ENCODE assay signal across 12 mouse cellular contexts in genomic region chr9:42265309-42265708, GRCm38 (mm10). TPM values are rescaled to one million over a fixed set of nuclear protein-coding genes. Genes with fewer than 3 reads are reported as not detected.
A peak's percentile ranks its signal among the peaks of the same experiment; 100 is the strongest.
DNase-seq lines count a peak whose midpoint lies in the region; ATAC-seq lines count a peak whose summit lies in the region.
"Had no signal": no experiment of that assay in that cellular context is flagged by ENCODE, and none has a peak within 500 bp of the region (broad histone marks: within the 10 kb centered on the region; RNA-seq: fewer than 3 reads in every experiment).

No protein-coding gene starts in this region.

- 0 out of 2 replicates have a peak, but pooled peaks cover 6% of the 10 kb centered on the region for H3K36me3 ChIP-seq in midbrain, embryonic 13.5 days
- no peaks in the 10 kb centered on the region for H3K36me3 ChIP-seq in midbrain, embryonic 11.5 days (ENCODE audit: control insufficient read depth, insufficient read depth, low read length)
- H3K36me3 ChIP-seq in forebrain, embryonic 16.5 days (ENCODE audit: control insufficient read depth, insufficient read depth) = no peaks in the 10 kb centered on the region
- H3K36me3 ChIP-seq in neural tube, embryonic 13.5 days = 0 out of 2 replicates have a peak, but pooled peaks cover 5% of the 10 kb centered on the region

- peak; percentile 13 for DNase-seq in CD4-positive, CD25-positive, alpha-beta regulatory T cell, adult 2 months (ENCODE audit: low read depth, low spot score)
- DNase-seq in midbrain, embryonic 11.5 days (ENCODE audit: low spot score, missing footprints) = no peak
- no peak for DNase-seq in lung, postnatal 25 days (ENCODE audit: low spot score)
- DNase-seq in thymus, postnatal 10 days (ENCODE audit: low spot score in 2 of 2) = no peak
- DNase-seq: gastrocnemius, postnatal 10 days; kidney, adult 11 months; retina, postnatal 1 day had no signal

- peaks cover 39% of the 10 kb centered on the region for H3K4me1 ChIP-seq in midbrain, embryonic 13.5 days (replicated peaks)
- H3K4me1 ChIP-seq in midbrain, embryonic 11.5 days (ENCODE audit: control insufficient read depth, insufficient read depth, low read length) = peaks cover 8% of the 10 kb centered on the region; the same call in 1 of the 2 replicates
- peaks cover 27% of the 10 kb centered on the region for H3K4me1 ChIP-seq in forebrain, embryonic 16.5 days (replicated peaks; ENCODE audit: control insufficient read depth, insufficient read depth, low read length)
- peaks cover 40% of the 10 kb centered on the region for H3K4me1 ChIP-seq in neural tube, embryonic 13.5 days (replicated peaks)

- no peak overlapping the region for H3K27ac ChIP-seq in midbrain, embryonic 13.5 days
- no peak overlapping the region for H3K27ac ChIP-seq in midbrain, embryonic 11.5 days (ENCODE audit: low read depth, low read length)
- no peak overlapping the region for H3K27ac ChIP-seq in forebrain, embryonic 16.5 days (ENCODE audit: low read length)
- H3K27ac ChIP-seq in neural tube, embryonic 13.5 days (replicated peaks) = 0 out of 2 replicates have a peak overlapping the region, but pooled peaks have one; percentile 89
- H3K27ac ChIP-seq: heart, embryonic 15.5 days had no signal

- no peak overlapping the region for H3K9ac ChIP-seq in midbrain, embryonic 13.5 days (replicated peaks)
- no peak overlapping the region for H3K9ac ChIP-seq in midbrain, embryonic 11.5 days (ENCODE audit: low read length)
- no peak overlapping the region; the same call in 1 of the 2 replicates for H3K9ac ChIP-seq in forebrain, embryonic 16.5 days (replicated peaks; ENCODE audit: low read depth, low read length)
- no peak overlapping the region for H3K9ac ChIP-seq in neural tube, embryonic 13.5 days

- no peak overlapping the region for H3K4me3 ChIP-seq in midbrain, embryonic 13.5 days (replicated peaks)
- H3K4me3 ChIP-seq in midbrain, embryonic 11.5 days (ENCODE audit: low read depth, low read length) = no peak overlapping the region
- no peak overlapping the region for H3K4me3 ChIP-seq in forebrain, embryonic 16.5 days (replicated peaks; ENCODE audit: low read length)
- H3K4me3 ChIP-seq in neural tube, embryonic 13.5 days = no peak overlapping the region

- WGBS in midbrain, embryonic 13.5 days = 93% methylated on average over 4 of the region's 4 CpGs
- WGBS in midbrain, embryonic 11.5 days = 91% methylated on average over 4 of the region's 4 CpGs
- WGBS in forebrain, embryonic 16.5 days = 78% methylated on average over 4 of the region's 4 CpGs
- 87% methylated on average over 4 of the region's 4 CpGs for WGBS in neural tube, embryonic 13.5 days

- ATAC-seq in CD4-positive, CD25-positive, alpha-beta regulatory T cell, adult 4 months = no peak
- ATAC-seq in midbrain, embryonic 13.5 days = no peak
- ATAC-seq in midbrain, embryonic 11.5 days (ENCODE audit: low FRiP score) = no peak
- ATAC-seq in forebrain, embryonic 16.5 days = no peak
- ATAC-seq in neural tube, embryonic 13.5 days (ENCODE audit: low read depth) = no peak

- H3K9me3 ChIP-seq in midbrain, embryonic 13.5 days = no peaks in the 10 kb centered on the region
- no peaks in the 10 kb centered on the region for H3K9me3 ChIP-seq in midbrain, embryonic 11.5 days (ENCODE audit: control insufficient read depth, low read length)
- no peaks in the 10 kb centered on the region for H3K9me3 ChIP-seq in forebrain, embryonic 16.5 days (ENCODE audit: control insufficient read depth, low read length)
- no peaks in the 10 kb centered on the region for H3K9me3 ChIP-seq in neural tube, embryonic 13.5 days
- H3K9me3 ChIP-seq: heart, embryonic 15.5 days had no signal

- peak overlapping the region; percentile 64 for H3K4me2 ChIP-seq in midbrain, embryonic 13.5 days (replicated peaks)
- H3K4me2 ChIP-seq in midbrain, embryonic 11.5 days = no peak overlapping the region
- H3K4me2 ChIP-seq in forebrain, embryonic 16.5 days (ENCODE audit: low read length) = peak overlapping the region; percentile 50
- H3K4me2 ChIP-seq in neural tube, embryonic 13.5 days = peak overlapping the region; percentile 76; the same call in 1 of the 2 replicates

- no peaks in the 10 kb centered on the region for H3K27me3 ChIP-seq in midbrain, embryonic 13.5 days
- H3K27me3 ChIP-seq in midbrain, embryonic 11.5 days (ENCODE audit: control insufficient read depth, insufficient read depth, low read length) = no peaks in the 10 kb centered on the region
- no peaks in the 10 kb centered on the region for H3K27me3 ChIP-seq in forebrain, embryonic 16.5 days (replicated peaks; ENCODE audit: control insufficient read depth, insufficient read depth, low read length)
- H3K27me3 ChIP-seq in neural tube, embryonic 13.5 days = no peaks in the 10 kb centered on the region
- H3K27me3 ChIP-seq: heart, embryonic 15.5 days had no signal

RNA-seq across cellular contexts. Expression of gene Sc5d, which starts 1.3 kb away (rescaled TPM):
- 100 to 1,000 TPM in 1 of 2 experiments, 10 to 100 TPM in 1; 84.3 to 105 TPM for polyA plus RNA-seq in CD4-positive, CD25-positive, alpha-beta regulatory T cell, adult 4 months (2017; shearing (Covaris generic))
- polyA plus RNA-seq in midbrain, embryonic 13.5 days (2015; fragmentation: Nextera tagmentation; extraction: Ambion mirVana) = 60.7 and 67.2 TPM in 2 replicates
- polyA plus RNA-seq in midbrain, embryonic 11.5 days (2014; fragmentation: Nextera tagmentation; extraction: Ambion mirVana) = 60.0 and 67.2 TPM in 2 replicates
- 76.8 and 79.8 TPM in 2 replicates for polyA plus RNA-seq in forebrain, embryonic 16.5 days (2015; fragmentation: Nextera tagmentation; extraction: Ambion mirVana)
- polyA plus RNA-seq in neural tube, embryonic 13.5 days (2015; fragmentation: Nextera tagmentation; extraction: Ambion mirVana) = 59.0 and 64.9 TPM in 2 replicates
